Mouse (Mus musculus): ENCODE measurements around the gene Sprtn.

Sprtn gene

DNA sequence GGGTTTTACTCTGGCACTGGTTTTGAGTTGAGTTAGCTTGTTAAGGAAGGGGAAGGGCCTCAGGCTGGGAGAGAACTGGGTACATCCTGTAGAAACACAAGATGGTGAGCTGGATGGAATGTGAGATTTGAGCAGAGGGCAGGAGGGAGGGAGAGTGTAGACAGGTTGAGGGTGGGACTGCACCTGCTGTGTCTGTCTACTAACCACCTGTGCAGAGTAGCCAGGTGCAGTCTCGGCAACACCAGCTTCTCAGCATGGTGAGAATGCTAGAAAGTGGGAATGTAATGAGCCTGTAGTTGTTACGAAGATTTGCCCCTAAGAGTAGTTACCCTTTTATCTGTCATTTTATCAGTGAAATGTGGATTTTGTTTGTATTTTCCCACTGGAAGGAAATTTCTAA, 7.8 kb downstream of the Sprtn start:
- DNase-seq: no peak

DNA sequence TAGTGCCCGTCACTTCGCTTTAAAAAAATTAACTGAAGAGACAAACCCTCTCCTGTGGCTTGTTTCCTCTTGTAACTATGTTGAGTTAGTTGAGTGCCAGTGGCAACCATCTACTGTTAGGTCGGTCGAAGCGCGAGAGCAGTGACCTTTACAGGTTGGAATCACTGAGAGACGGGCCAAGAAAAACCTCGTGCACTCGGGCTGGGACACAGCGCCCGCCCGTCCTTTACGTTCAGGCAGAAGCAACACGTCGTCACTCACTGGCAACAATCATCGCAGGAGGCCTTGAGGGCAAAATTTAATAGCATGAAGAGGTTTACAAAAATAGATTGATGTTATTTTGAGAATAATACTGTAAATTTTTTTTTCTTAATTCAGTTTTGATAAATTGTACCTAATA, 12.2 kb downstream of the Sprtn start:
- DNase-seq: peak; percentile 47

DNA sequence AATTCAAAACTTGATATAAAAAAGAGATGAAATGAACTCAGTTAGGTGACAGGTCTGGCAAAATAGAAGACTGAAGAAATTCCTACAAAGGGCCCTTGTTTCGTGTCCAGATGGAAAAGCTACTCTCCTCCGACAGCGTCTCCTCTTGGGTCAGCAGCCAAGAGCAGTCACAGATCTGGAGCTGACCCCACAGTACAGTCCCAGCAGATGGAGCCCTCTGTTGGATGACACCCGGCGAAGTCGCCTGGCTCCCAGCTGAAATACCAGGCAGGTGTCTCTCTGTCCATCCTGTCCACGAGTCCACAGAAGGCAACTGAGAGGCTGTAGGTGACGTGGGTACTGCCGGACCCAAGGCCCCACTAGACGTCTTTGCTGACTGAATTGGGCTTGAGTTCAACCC, 12.7 kb downstream of the Sprtn start:
- DNase-seq: peak; percentile 90

DNA sequence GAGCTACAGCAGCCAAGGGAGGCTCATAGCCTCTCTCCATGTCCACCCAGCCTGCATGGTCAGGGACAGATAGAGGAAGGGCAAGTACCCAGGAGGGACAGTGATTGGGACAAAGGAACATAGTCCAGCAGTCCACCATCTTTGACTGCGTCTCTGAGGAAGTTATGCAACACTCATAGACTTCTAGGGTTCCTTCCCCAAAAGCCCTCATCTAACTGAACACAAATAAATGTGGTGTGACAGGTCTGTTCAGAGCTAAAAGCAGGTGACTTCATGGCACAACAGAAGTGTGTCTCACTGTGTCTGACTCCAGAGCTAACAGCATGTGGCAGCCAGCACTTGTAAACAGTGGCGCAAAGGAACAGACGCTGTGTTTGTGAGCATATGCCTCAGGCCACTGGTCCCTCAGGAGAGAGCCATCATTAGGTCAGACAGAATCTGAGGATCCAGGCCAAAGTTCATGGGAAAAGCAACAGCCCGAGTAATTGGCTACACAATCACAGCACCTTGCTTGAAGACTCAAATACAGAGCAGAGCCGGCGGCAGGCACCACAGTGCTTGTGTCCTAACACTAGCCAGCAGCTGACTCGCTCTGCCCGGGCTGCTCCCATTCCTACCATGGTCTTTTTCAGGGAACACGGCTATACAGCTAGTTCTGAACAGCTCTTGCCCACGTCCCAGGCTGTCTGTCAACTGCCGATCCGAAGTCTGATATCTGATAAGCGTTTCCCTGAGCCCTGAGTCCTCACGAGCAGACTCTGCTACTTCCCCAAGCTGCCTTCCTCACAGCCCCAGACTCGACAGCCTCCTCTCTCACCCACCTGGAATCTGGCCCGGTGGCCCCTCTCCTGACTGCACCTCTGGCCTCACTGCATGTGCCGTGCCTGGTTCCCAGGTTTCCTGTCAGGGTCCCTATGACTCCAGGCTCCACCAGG, 14.5 kb downstream of the Sprtn start:
- no peak for DNase-seq

DNA sequence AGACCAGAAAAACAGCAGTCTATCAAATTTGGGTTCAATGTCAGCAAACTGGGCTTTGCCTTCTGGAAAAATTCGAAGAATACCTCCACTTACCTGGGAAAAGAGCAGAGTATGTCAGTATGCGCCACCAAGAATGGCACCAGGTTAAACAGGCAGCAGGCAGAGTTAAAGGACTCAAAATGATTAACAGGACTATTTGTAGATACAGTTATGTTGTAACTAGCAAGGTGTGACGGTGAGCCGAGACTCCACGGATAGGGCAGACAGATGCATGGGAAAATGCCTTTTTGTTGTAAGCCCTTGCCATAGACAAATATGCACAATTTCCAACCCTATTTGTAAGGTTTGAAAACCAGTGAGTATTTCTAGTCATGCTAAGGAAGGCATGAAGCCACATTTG, 16.4 kb downstream of the Sprtn start:
- no peak for DNase-seq

DNA sequence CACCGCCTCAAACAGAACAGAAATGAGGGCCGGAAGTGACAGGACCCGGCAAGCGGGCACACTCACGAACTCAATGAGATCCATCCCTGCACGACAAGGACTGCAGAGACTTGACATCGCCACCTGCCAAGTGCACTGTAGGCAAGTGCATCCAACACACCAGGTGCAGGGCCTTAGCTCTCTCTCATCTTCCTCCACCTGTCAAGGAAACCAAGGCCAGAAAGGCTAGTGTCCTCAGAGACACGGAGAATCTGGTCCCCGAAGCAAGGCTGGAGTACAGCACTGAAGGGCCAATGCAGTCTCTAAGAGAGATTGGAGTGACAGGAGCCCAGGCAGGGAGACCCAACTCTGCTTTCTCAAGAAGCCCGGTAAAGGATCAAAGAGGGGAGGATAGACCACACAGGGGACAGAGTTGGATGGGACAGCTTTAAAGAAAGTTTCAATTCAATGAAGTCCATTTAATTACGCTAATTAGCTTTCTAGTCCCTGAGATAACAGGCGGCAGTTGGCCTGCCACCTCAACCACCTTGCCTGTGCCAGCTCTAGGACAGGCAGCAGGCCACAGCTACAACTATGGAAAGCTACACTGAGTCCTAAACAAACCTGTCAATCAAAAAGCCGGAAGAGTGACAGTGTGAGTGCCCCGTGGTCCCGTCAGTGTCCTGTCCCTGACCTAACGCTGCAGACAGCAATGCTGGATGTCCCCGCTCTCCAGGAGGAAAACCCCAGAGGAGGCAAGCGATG, 20.2 kb downstream of the Sprtn start:
- peak; percentile 62 for DNase-seq

DNA sequence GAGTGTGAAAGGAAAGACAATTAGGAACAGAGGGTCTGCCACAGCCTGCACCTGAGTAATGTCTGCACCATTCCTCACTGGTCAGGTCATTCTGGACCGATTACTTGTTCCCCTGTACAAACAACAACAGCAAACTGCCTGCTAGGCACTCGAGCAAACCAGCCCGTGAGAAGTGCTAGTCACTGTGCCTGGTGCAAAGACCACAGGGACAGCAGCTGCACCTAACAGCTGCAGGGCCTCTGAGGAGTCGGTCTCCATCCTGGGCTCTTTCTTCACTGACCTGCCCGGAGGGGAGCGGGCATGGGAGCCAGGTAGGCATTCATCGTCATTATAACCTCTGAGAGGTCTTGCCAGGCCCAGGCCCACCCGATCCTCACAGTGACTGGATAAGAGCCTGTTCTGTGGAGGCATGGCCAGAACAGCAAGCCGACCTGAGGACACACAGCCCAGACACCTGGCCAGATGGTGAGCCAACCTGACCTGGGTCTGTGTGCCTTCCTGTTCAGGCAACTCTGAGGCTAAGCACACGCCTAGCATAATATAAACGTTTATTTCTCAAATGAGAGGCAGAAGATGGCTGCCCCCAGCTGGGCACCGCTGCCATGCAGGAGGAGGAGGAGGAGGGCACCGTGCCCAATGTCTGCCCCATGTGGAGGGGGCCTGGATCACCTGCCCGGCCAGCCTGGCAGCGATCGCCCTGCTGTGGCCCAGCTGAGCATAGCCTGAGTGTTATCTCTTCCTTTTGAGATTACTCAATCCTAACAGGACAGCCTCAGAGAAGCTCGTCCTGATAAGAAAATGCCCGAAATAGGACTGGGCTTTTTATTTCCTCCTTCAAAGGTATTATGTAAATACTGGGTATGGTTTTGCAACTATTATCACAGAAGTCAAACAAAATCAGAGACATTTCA, 23.9 kb downstream of the Sprtn start:
- no peak for DNase-seq

DNA sequence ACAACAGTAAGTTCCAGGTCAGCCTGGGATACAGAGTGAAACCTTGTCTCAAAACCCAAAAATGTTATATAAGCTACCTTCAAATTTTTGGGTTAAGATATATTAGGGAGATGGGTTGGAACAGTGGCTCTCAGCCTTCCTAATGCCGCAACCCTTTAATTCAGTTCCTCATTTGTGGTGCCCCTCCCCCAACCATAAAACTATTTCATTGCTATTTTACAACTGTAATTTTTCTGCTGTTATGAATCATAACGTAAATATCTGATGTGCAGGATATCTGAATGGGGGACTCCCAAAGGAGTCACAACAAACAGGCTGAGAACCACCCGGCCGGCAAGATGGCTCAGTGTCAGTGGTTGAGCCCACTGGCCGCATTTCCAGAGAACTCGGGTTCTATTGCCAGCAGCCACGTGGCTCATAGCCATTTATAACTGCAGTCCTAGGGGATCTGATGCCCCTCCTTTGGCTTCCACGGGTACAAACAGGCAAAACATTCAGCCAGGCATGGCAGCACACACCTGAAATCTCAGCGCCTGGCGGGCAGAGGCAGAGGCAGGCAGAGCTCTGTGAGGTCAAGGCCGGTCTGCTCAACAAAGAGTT, 24.9 kb downstream of the Sprtn start:
- DNase-seq: no peak

DNA sequence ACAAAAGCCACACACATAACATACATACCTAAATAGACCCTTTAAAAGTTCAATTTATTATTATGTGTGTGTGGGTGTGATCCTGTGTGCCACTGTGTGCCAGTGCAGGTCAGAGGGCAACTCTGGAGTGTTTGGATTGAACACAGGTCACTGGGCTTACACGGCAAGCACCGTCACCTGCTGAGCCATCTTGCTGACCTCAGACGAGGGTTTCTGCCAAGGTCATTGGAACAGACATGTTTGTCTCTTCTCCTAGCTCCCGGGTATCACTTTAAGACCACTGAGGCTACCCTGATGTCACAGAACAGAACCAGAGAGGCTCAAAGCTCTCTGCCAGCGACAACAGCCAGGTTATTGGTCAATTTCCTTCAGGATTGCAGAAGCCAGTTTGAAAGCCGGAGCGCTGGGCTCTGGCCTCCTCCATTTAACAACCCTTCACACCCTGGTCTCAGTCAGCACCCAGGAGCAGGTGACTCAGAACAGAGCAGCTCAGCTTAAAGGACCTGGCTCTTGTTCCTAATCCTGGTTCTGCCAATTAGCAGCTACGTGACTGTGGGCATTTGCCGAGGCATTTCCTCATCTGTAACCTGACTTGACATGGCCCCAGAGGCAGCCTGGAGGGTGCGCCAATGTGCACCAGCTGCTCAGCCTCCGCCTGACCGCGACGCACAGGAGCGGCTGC, 26.4 kb downstream of the Sprtn start:
- DNase-seq: no peak

DNA sequence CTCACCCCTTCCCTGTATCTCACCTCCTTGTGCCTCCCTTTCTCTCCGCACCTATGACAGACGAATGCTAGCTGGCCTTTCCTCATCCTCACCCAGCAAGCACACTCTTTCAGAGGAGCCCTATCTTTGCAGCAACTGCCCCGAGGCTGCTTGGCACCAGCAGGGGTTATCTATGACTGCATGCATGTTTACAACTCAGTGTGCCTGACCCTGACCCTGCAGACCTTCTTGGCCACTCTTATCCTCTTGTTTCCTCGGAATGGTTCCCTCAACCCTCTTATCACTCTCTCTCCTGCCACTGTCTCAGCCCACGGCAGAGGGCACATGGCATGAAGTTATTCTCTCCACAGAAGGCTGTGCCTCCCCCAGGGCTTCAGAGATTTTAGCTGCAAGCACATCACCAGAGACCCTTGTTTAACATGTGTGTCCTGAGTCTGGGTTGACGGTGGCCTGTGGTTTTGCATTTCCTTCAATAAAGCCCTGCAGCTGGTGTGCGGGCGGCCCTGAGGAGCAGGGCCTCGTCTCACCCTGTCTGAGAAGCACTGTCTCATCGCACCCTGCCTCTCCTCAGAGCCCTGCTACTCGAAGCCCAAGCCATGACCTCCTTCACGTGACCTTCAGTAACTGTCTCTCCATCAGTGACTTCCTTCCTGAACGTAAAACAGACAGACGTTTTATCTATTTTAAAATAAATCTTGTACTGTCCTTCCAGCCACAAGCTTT, 28.0 kb downstream of the Sprtn start:
- DNase-seq: no peak

DNA sequence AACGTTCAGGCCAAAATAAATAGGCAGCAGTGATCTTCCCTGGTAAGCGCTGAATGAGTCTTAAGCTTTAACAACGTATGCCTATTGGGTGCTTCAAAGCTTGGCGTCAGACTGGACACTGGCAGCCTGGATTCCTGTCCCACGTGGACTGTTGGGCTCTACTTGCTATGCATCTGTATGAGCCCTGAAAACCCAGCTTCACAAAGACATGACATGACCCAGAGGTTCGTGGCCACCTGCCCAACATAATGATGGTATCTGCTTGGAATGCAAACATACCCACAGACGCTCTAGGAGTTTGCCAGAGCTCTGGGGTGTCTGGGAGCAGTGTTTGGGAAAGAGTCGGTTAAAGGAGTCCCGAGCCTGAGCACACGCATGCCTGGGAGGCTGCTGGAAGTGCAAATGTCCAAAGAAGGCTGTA, 28.7 kb downstream of the Sprtn start:
- no peak for DNase-seq

DNA sequence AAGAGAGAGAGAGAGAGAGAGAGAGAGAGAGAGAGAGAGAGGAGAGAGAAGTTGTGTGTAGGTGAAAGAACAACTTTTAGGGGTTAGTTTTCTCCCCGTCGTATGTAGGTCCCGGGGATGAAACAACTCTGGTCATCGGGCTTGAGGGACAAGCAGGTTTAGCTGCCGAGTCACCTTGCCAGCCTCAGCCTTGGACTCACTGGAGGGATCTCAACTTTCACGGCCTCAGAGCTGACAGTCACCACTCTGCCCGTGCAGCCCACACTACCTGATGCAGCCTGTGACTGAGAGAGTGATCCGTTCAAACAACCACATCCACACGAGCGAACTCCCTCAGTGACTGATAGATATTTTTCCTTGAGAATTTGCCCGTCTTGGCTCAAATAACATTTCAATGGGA, 31.3 kb downstream of the Sprtn start:
- DNase-seq: no peak

DNA sequence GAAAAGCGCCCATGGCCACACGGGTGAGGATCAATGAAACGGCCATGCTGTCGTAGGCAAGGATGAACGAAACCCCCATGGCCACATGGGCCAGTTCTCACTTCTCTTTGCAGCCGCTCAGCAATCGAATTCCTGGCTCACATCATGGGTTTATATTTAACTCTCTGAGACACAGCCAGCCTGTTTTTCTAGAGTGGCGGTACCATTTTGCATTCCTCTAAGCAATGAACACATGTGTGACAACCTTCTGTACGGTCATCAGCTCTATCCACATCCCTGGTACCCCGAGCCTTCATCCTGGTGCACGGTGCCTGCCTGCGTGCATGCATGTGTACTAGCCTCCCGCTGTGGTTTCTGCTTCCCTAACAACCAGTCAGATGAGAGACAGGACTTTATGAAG, 32.4 kb downstream of the Sprtn start:
- DNase-seq: no peak

DNA sequence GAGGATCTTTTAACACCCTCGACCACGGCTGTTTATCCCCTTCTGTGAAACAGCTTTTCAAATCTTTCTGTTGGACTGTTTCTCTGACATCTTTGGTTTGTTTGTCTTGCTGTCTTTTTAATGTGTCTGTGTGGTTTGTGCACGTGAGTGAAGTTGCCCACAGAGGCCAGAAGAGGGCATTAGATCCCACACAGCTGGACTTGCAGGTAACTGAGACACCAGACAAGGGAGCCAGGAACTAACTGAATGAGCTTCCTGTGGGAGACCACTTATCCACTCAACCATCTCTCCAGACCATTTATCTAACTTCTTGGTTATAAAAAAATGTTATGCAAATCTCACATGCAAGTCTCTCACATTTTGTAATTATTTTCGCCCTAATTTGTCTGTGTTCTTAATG, 33.0 kb downstream of the Sprtn start:
- DNase-seq: no peak

DNA sequence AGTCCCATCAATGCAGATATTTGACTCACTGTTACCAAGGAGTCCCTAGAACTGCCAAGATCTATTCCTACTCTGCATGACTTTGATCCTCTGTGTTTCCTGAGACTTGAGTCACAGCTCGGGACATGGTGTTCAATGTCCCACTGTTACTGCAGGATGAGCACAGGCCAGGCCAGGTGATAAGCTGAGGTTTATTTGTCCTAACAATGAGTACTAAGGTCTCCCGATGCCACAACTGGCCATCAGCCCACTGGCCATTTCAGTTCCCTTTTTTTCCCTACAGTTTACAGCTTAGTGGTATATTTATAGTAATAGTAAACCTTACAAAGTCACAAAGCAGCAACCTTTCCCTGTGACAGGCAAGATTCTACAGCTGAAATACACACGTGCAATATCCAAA, 34.7 kb downstream of the Sprtn start:
- DNase-seq: no peak

DNA sequence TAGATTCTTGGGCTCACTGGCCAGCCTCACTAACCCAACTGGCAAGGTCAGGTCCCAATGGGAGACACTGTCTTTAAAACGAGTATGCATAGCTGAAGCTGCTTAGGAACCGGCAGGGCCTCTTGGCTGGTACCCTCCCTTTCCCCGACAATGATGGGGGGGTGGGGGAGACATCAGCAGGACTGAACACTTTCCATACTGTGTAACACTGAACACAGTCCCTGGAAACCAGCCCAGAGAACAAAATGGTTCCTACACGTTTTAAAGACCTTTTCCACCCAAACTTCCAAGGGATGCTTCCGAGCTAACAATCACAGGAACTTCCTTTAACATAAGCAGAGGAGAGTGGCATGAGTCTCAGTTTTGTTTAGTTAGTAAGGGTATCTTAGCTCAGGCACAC, 37.4 kb downstream of the Sprtn start:
- DNase-seq: no peak

DNA sequence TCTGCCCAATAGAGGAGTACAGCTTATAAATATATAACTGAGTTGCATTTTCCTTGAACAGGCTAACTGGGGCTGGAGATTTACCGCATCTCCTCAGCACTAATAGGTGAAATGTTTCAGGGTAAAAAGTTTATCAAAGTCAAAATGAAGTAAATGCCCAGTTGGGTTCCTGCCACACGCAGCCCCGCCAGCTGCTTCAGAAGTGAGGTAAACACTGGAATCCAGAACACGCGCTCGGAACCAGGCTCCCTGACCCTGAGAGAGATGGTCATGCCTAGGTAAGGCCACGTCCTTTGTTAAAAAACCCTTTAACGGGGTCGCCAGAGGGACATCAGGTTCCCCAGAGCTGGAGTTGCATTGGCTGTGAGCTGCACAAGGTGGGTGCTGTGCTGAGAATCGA, 39.0 kb downstream of the Sprtn start:
- DNase-seq: no peak

DNA sequence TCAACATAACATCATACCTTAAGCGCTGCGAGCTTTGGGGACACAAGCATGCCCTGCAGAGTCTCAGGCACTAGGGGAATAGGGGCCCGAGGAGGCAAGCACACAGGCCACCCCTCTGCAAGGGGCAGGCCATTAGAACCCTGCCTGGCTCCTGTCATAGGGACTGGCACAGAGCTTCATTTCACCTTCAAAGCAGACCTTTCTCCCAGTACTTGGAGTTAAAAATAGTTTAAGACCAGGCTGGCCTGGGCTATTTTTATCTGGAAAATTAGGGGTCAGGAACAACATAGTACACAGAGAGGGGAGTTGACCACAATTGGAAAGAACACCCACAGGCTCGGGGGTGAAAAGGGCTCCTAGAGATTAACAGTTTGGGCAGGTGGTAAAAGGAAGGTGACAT, 39.6 kb downstream of the Sprtn start:
- no peak for DNase-seq

DNA sequence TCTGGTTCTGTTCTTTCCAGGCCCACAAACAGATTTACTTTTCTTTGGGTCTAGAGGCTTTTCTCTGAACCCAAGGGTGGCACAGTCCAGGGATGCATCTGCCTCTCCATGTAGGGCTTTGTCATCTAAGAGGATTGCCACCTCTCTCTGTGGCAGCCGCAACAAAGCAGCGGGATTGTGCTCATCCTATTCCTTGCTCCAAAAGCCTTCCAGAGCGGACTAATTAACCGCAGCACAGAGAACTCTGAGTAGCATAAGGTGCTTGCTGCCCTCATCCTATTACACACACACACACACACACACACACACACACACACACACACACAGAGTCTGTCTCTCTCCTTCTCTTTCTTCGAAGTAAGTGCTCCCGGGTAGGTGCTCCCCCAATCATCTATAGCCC, 46.1 kb downstream of the Sprtn start:
- no peak for DNase-seq

DNA sequence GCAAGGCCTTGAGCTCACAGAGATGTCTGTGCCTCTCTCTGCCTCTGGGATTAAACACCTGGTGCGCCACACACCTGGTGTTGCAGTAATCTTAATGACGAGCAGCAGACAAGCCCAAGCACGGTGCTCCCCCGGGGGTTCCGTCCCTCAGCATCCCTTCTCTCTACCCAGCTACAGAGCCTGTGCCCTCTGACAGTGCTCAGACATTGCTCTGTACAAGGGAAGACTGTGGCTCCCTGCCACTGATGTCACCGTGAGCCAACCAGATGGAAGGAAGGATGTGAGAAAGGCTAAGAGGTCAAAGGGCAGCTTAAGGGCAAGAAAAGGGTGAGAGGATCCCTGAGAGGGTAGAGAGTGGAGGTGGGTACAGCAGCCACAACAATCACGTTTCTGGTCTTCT, 46.7 kb downstream of the Sprtn start:
- peak; percentile 30 for DNase-seq
